ENCODE assay signal across 10 mouse cellular contexts in genomic region chr1:87475076-87475895, GRCm38 (mm10). TPM values are rescaled to one million over a fixed set of nuclear protein-coding genes. Genes with fewer than 3 reads are reported as not detected.
DNase-seq lines count a peak whose midpoint lies in the region; ATAC-seq and TF ChIP-seq lines count a peak whose summit lies in the region.
"Had no signal": no experiment of that assay in that cellular context is flagged by ENCODE, and none has a peak within 500 bp of the region (broad histone marks: within the 10 kb centered on the region; RNA-seq: fewer than 3 reads in every experiment).

No protein-coding gene starts in this region.

- H3K9me3 ChIP-seq in heart, embryonic 15.5 days (replicated peaks): no peaks in the 10 kb centered on the region
- no peaks in the 10 kb centered on the region for H3K9me3 ChIP-seq in hindbrain, embryonic 12.5 days (replicated peaks)
- H3K9me3 ChIP-seq in limb, embryonic 15.5 days: no peaks in the 10 kb centered on the region
- no peaks in the 10 kb centered on the region for H3K9me3 ChIP-seq in stomach, postnatal 0 days (ENCODE audit: control insufficient read depth, low read length)

- no peak for TF ChIP-seq CTCF in brain, embryonic 14.5 days (IDR thresholded peaks at IDR 0.05; ENCODE audit: borderline replicate concordance, extremely low read depth, insufficient read depth, insufficient read length)
- TF ChIP-seq CTCF in stomach, postnatal 0 days (IDR thresholded peaks at IDR 0.05; ENCODE audit: low read depth): no peak

- H3K9ac ChIP-seq in heart, embryonic 15.5 days: no peak overlapping the region
- H3K9ac ChIP-seq in hindbrain, embryonic 12.5 days: peak overlapping the region; percentile 54
- 0 out of 2 replicates have a peak overlapping the region, but pooled peaks have one; percentile 14 for H3K9ac ChIP-seq in limb, embryonic 15.5 days
- H3K9ac ChIP-seq in stomach, postnatal 0 days (ENCODE audit: low read length): no peak overlapping the region

- H3K36me3 ChIP-seq in heart, embryonic 15.5 days: no peaks in the 10 kb centered on the region
- no peaks in the 10 kb centered on the region for H3K36me3 ChIP-seq in hindbrain, embryonic 12.5 days
- H3K36me3 ChIP-seq in limb, embryonic 15.5 days: no peaks in the 10 kb centered on the region
- H3K36me3 ChIP-seq in stomach, postnatal 0 days (ENCODE audit: control insufficient read depth, insufficient read depth, low read length): no peaks in the 10 kb centered on the region

- no peak for ATAC-seq in heart, embryonic 15.5 days (replicated peaks; ENCODE audit: insufficient number of reproducible peaks, insufficient read depth, low FRiP score, low read depth)
- ATAC-seq in hindbrain, embryonic 12.5 days (ENCODE audit: low FRiP score): peak; percentile 50
- ATAC-seq in limb, embryonic 15.5 days (ENCODE audit: insufficient number of reproducible peaks, low FRiP score, low TSS enrichment, low read depth): no peak
- ATAC-seq in stomach, postnatal 0 days (ENCODE audit: low FRiP score, low TSS enrichment): no peak; the same call in 1 of the 2 replicates
- no peak for ATAC-seq in inflammation-experienced regulatory T-cells, adult 6 months

- peak overlapping the region; percentile 39 for H3K4me3 ChIP-seq in heart, embryonic 15.5 days
- H3K4me3 ChIP-seq in hindbrain, embryonic 12.5 days: peak overlapping the region; percentile 37
- H3K4me3 ChIP-seq in limb, embryonic 15.5 days: peak overlapping the region; percentile 31
- 0 out of 2 replicates have a peak overlapping the region, but pooled peaks have one; percentile 4 for H3K4me3 ChIP-seq in stomach, postnatal 0 days (ENCODE audit: low read depth, low read length)

- no peak for TF ChIP-seq POLR2A in brain, embryonic 14.5 days (IDR thresholded peaks at IDR 0.05; ENCODE audit: borderline replicate concordance, extremely low read depth, insufficient read depth, insufficient read length, poor library complexity, severe bottlenecking)

- peak overlapping the region; percentile 66 for H3K4me2 ChIP-seq in heart, embryonic 15.5 days
- H3K4me2 ChIP-seq in hindbrain, embryonic 12.5 days (replicated peaks): peak overlapping the region; percentile 82
- peak overlapping the region; percentile 54 for H3K4me2 ChIP-seq in limb, embryonic 15.5 days
- H3K4me2 ChIP-seq in stomach, postnatal 0 days (replicated peaks; ENCODE audit: low read depth): peak overlapping the region; percentile 38

- TF ChIP-seq EP300 in stomach, postnatal 0 days (optimal IDR thresholded peaks at IDR 0.05): no peak

- no peak for DNase-seq in heart, adult 18-20 months
- DNase-seq in brain, embryonic 14.5 days (ENCODE audit: low read depth): peak; percentile 41
- no peak for DNase-seq in stomach, postnatal 0 days (ENCODE audit: low spot score)
- no peak for DNase-seq in MN1 (ENCODE audit: low spot score)

- peaks cover 53% of the 10 kb centered on the region for H3K27me3 ChIP-seq in heart, embryonic 15.5 days
- peaks cover 37% of the 10 kb centered on the region for H3K27me3 ChIP-seq in hindbrain, embryonic 12.5 days
- H3K27me3 ChIP-seq in limb, embryonic 15.5 days: peaks cover 36% of the 10 kb centered on the region
- H3K27me3 ChIP-seq in stomach, postnatal 0 days (ENCODE audit: control insufficient read depth, insufficient read depth, low read length): no peaks in the 10 kb centered on the region

- 3% methylated on average over 42 of the region's 42 CpGs for WGBS in heart, embryonic 15.5 days
- WGBS in hindbrain, embryonic 12.5 days: 5% methylated on average over 32 of the region's 42 CpGs
- WGBS in limb, embryonic 15.5 days: 3% methylated on average over 37 of the region's 42 CpGs
- WGBS in stomach, postnatal 0 days: 2% methylated on average over 36 of the region's 42 CpGs

- H3K27ac ChIP-seq in heart, embryonic 15.5 days: no peak overlapping the region
- no peak overlapping the region for H3K27ac ChIP-seq in hindbrain, embryonic 12.5 days
- no peak overlapping the region for H3K27ac ChIP-seq in limb, embryonic 15.5 days
- H3K27ac ChIP-seq in stomach, postnatal 0 days (replicated peaks): no peak overlapping the region

- H3K4me1 ChIP-seq in heart, embryonic 15.5 days (replicated peaks): peaks cover 7% of the 10 kb centered on the region
- peaks cover 9% of the 10 kb centered on the region for H3K4me1 ChIP-seq in hindbrain, embryonic 12.5 days
- peaks cover 10% of the 10 kb centered on the region for H3K4me1 ChIP-seq in limb, embryonic 15.5 days
- H3K4me1 ChIP-seq in stomach, postnatal 0 days (replicated peaks; ENCODE audit: control insufficient read depth, insufficient read depth): no peaks in the 10 kb centered on the region

RNA-seq across cellular contexts. Expression of gene Snorc, which starts 5.2 kb away (rescaled TPM):
- polyA plus RNA-seq in heart, embryonic 15.5 days (2015; fragmentation: Nextera tagmentation; extraction: Ambion mirVana): 1.1 TPM in 1 of 2 replicates, not detected in the other
- total RNA-seq in heart, adult 18-20 months (2021): not detected
- 0.40 and 1.0 TPM in 2 replicates for polyA plus RNA-seq in brain, embryonic 14.5 days (2012; rRNA removed)
- 1.4 and 3.5 TPM in 2 replicates for polyA plus RNA-seq in hindbrain, embryonic 12.5 days (2016; fragmentation: Nextera tagmentation; extraction: Ambion mirVana)
- polyA plus RNA-seq in limb, embryonic 15.5 days (2015; fragmentation: Nextera tagmentation; extraction: Ambion mirVana): 46.8 and 84.6 TPM in 2 replicates
- not detected in 2 replicates for polyA plus RNA-seq in stomach, postnatal 0 days (2015; fragmentation: Nextera tagmentation; extraction: Ambion mirVana)
- polyA plus RNA-seq in inflammation-experienced regulatory T-cells, adult 6 months (2017; shearing (Covaris generic)): not detected
- total RNA-seq: CH12.LX had no signal
- polyA plus RNA-seq: spleen, adult 2 months had no signal

RNA-seq across cellular contexts. Expression of gene Neu2, which starts 34.4 kb away (rescaled TPM):
- polyA plus RNA-seq in heart, embryonic 15.5 days (2015; fragmentation: Nextera tagmentation; extraction: Ambion mirVana): 0.53 and 2.3 TPM in 2 replicates
- total RNA-seq in heart, adult 18-20 months (2021): not detected
- polyA plus RNA-seq in brain, embryonic 14.5 days (2012; rRNA removed): 0.16 and 0.22 TPM in 2 replicates
- not detected in 2 replicates for polyA plus RNA-seq in hindbrain, embryonic 12.5 days (2016; fragmentation: Nextera tagmentation; extraction: Ambion mirVana)
- not detected in 2 replicates for polyA plus RNA-seq in limb, embryonic 15.5 days (2015; fragmentation: Nextera tagmentation; extraction: Ambion mirVana)
- polyA plus RNA-seq in stomach, postnatal 0 days (2015; fragmentation: Nextera tagmentation; extraction: Ambion mirVana): 2.0 and 2.2 TPM in 2 replicates
- polyA plus RNA-seq in inflammation-experienced regulatory T-cells, adult 6 months (2017; shearing (Covaris generic)): not detected
- total RNA-seq: CH12.LX had no signal

Comparison
In these comparisons a context has a peak if more than half of its experiments do, and no peak if none do; other contexts are left out.
1. H3K9ac ChIP-seq: peak in hindbrain, embryonic 12.5 days (single experiment) and limb, embryonic 15.5 days (single experiment); none in heart, embryonic 15.5 days (single experiment) and stomach, postnatal 0 days (single experiment).
2. RNA of gene Snorc, which starts 5.2 kb away (polyA plus RNA-seq): 46.8 to 84.6 TPM in limb, embryonic 15.5 days; 1.4 to 3.5 TPM in hindbrain, embryonic 12.5 days, 0.40 to 1.0 TPM in brain, embryonic 14.5 days, 1.1 TPM in heart, embryonic 15.5 days, not detected in stomach, postnatal 0 days and not detected in inflammation-experienced regulatory T-cells, adult 6 months; every median in the first group is over 10 times any median in the second.
3. Peak in every context shown above with its lines, with median percentiles within 50 percentile points of each other: H3K4me2 ChIP-seq and H3K4me3 ChIP-seq.